Mouse (Mus musculus): Measurements from ENCODE around the gene Cep295. TPM values are rescaled to one million over a fixed set of nuclear protein-coding genes. Genes with fewer than 3 reads are reported as not detected.
A peak's percentile ranks its signal among the peaks of the same experiment; 100 is the strongest.

The Cep295 gene
- total and polyA plus RNA-seq, 3 experiments: 57.0 to 1,483 (median 73.3) TPM

- H3K27me3 ChIP-seq (ENCODE audit: control insufficient read depth in 1 of 2, insufficient read depth in 2 of 2, low read length in 2 of 2): no peaks in the 10 kb centered on the region
- H3K27ac ChIP-seq (ENCODE audit: control insufficient read depth, low read depth, low read length): peak overlapping the region; percentile 75
- H3K79me2 ChIP-seq (ENCODE audit: control insufficient read depth, insufficient read depth, low read length, poor library complexity): no peaks in the 10 kb centered on the region
- H3K4me1 ChIP-seq (ENCODE audit: control insufficient read depth in 1 of 2, insufficient read depth in 2 of 2, low read length in 2 of 2): peaks cover 17 to 37% of the 10 kb centered on the region in 2 experiments
- peak; percentile 100 for DNase-seq (ENCODE audit: low read depth, low spot score)
- H3K9ac ChIP-seq (ENCODE audit: control insufficient read depth, low read depth, low read length, poor library complexity, severe bottlenecking): no peak overlapping the region
- H3K4me3 ChIP-seq (ENCODE audit: control insufficient read depth in 1 of 2, insufficient read depth in 1 of 2, low read depth in 2 of 2, low read length in 2 of 2): no peak overlapping the region
- H3K36me3 ChIP-seq (ENCODE audit: control insufficient read depth in 1 of 2, insufficient read depth in 2 of 2, low read length in 2 of 2): peaks cover 0 to 41% of the 10 kb centered on the region in 2 experiments; a peak in 2 of 4 replicates
- H3K9me3 ChIP-seq (replicated peaks; ENCODE audit: insufficient read depth, low read length): no peaks in the 10 kb centered on the region
- peak; percentile 100 for TF ChIP-seq RCOR1 (IDR thresholded peaks at IDR 0.05; ENCODE audit: low read depth, low read length)
- no peak for TF ChIP-seq ZC3H11A (IDR thresholded peaks at IDR 0.05; ENCODE audit: low read depth, low read length)
- peak; percentile 63 for TF ChIP-seq MAX (IDR thresholded peaks at IDR 0.05; ENCODE audit: low read length)
- TF ChIP-seq RAD21 (IDR thresholded peaks at IDR 0.05; ENCODE audit: low read depth, low read length): no peak
- TF ChIP-seq MYB (IDR thresholded peaks at IDR 0.05; ENCODE audit: low read depth, low read length): peak; percentile 94
- TF ChIP-seq NRF1 (IDR thresholded peaks at IDR 0.05; ENCODE audit: insufficient read depth, low read depth, low read length, poor library complexity, severe bottlenecking): no peak
- TF ChIP-seq E2F4 (IDR thresholded peaks at IDR 0.05; ENCODE audit: borderline replicate concordance, low read depth, low read length): no peak; the same call in 1 of the 2 replicates
- TF ChIP-seq ZMIZ1 (IDR thresholded peaks at IDR 0.05; ENCODE audit: low read depth, low read length): peak; percentile 80; the same call in 1 of the 2 replicates
- 0 out of 6 replicates have a peak, but pooled peaks of 1 of the 3 experiments have one; percentile 3 for TF ChIP-seq CTCF (IDR thresholded peaks at IDR 0.05 in 2 of 3, conservative IDR thresholded peaks at IDR 0.05 in 1 of 3; ENCODE audit: control insufficient read depth in 1 of 3, insufficient read depth in 1 of 3, low read depth in 2 of 3, low read length in 3 of 3, poor library complexity in 1 of 3, severe bottlenecking in 1 of 3)
- no peak for TF ChIP-seq CHD1 (IDR thresholded peaks at IDR 0.05; ENCODE audit: low read depth, low read length)
- TF ChIP-seq POLR2A (IDR thresholded peaks at IDR 0.05; ENCODE audit: control insufficient read depth in 1 of 2, insufficient read depth in 1 of 2, low read depth in 1 of 2, low read length in 2 of 2, poor library complexity in 1 of 2): peak in 1 of 2 experiments; percentile 27; a peak in 2 of 4 replicates
- TF ChIP-seq TCF12 (IDR thresholded peaks at IDR 0.05; ENCODE audit: low read depth, low read length): peak; percentile 100
- peak; percentile 94 for TF ChIP-seq BHLHE40 (IDR thresholded peaks at IDR 0.05; ENCODE audit: borderline replicate concordance, low read depth, low read length)
- peak; percentile 98 to 100 for TF ChIP-seq EP300 (IDR thresholded peaks at IDR 0.05; ENCODE audit: low read depth in 1 of 2, low read length in 2 of 2)
- TF ChIP-seq ETS1 (IDR thresholded peaks at IDR 0.05; ENCODE audit: low read depth, low read length): peak; percentile 99
- TF ChIP-seq MAFK (IDR thresholded peaks at IDR 0.05; ENCODE audit: borderline replicate concordance, low read depth, low read length): peak; percentile 98
- TF ChIP-seq POLR2AphosphoS5 (IDR thresholded peaks at IDR 0.05; ENCODE audit: borderline replicate concordance, low read depth, low read length): peak; percentile 81; the same call in 1 of the 2 replicates
- peak; percentile 74 for TF ChIP-seq ZNF384 (IDR thresholded peaks at IDR 0.05; ENCODE audit: low read depth, low read length)
- peak; percentile 97 for TF ChIP-seq TBP (IDR thresholded peaks at IDR 0.05; ENCODE audit: low read depth, low read length)
- peak; percentile 72; the same call in 1 of the 2 replicates for TF ChIP-seq MAZ (IDR thresholded peaks at IDR 0.05; ENCODE audit: low read depth, low read length)
- TF ChIP-seq GATA1 (IDR thresholded peaks at IDR 0.05; ENCODE audit: low read depth, low read length): peak; percentile 100
- TF ChIP-seq ZKSCAN1 (IDR thresholded peaks at IDR 0.05; ENCODE audit: low read depth, low read length): no peak
- peak; percentile 96; the same call in 1 of the 2 replicates for TF ChIP-seq UBTF (IDR thresholded peaks at IDR 0.05; ENCODE audit: borderline replicate concordance, insufficient read depth, low read depth, low read length)
- TF ChIP-seq SIN3A (IDR thresholded peaks at IDR 0.05; ENCODE audit: low read length): peak; percentile 98
- peak; percentile 88 for TF ChIP-seq MXI1 (IDR thresholded peaks at IDR 0.05; ENCODE audit: low read depth, low read length)
- TF ChIP-seq USF2 (IDR thresholded peaks at IDR 0.05; ENCODE audit: borderline replicate concordance in 1 of 2, insufficient read depth in 1 of 2, low read depth in 1 of 2, low read length in 2 of 2): no peak
- TF ChIP-seq NELFE (IDR thresholded peaks at IDR 0.05; ENCODE audit: low read depth, low read length): no peak
- TF ChIP-seq TAL1 (IDR thresholded peaks at IDR 0.05; ENCODE audit: low read length): peak; percentile 99
- TF ChIP-seq MYC (IDR thresholded peaks at IDR 0.05; ENCODE audit: low read depth, low read length): peak; percentile 96
- peak; percentile 91 for TF ChIP-seq JUND (IDR thresholded peaks at IDR 0.05; ENCODE audit: low read depth, low read length)
- TF ChIP-seq CHD2 (IDR thresholded peaks at IDR 0.05; ENCODE audit: low read length): no peak; the same call in 1 of the 2 replicates
- peak; percentile 93 for TF ChIP-seq MEF2A (IDR thresholded peaks at IDR 0.05; ENCODE audit: extremely low read depth, insufficient replicate concordance, low read depth, low read length, poor library complexity, severe bottlenecking)
- peak; percentile 75 for TF ChIP-seq HCFC1 (IDR thresholded peaks at IDR 0.05; ENCODE audit: low read depth, low read length)
- TF ChIP-seq USF1 (IDR thresholded peaks at IDR 0.05; ENCODE audit: low read depth, low read length): no peak
- TF ChIP-seq ELF1 (IDR thresholded peaks at IDR 0.05; ENCODE audit: low read depth, low read length): peak; percentile 77
- no peak for TF ChIP-seq GABPA (IDR thresholded peaks at IDR 0.05; ENCODE audit: low read depth, low read length)
- 0 out of 2 replicates have a peak, but pooled peaks have one; percentile 79 for TF ChIP-seq POLR2AphosphoS2 (IDR thresholded peaks at IDR 0.05; ENCODE audit: low read length)
These were observed 68.3 kb downstream of the Cep295 start for GRCm38 (mm10) chr9:15289251-15289650.

Data from MEL (cell line).